ENCODE assay signal across 12 mouse cellular contexts in genomic region chr13:78679255-78679895, GRCm38 (mm10).
A peak's percentile ranks its signal among the peaks of the same experiment; 100 is the strongest.
DNase-seq lines count a peak whose midpoint lies in the region; ATAC-seq and TF ChIP-seq lines count a peak whose summit lies in the region.
"Had no signal": no experiment of that assay in that cellular context is flagged by ENCODE, and none has a peak within 500 bp of the region (broad histone marks: within the 10 kb centered on the region; RNA-seq: fewer than 3 reads in every experiment).

No protein-coding gene starts in this region.

- no peak overlapping the region for H3K4me3 ChIP-seq in heart, embryonic 15.5 days
- H3K4me3 ChIP-seq in embryonic fibroblast, embryonic 13.5 days (ENCODE audit: insufficient read depth, low read length) = no peak overlapping the region
- no peak overlapping the region for H3K4me3 ChIP-seq in gastrocnemius, adult 2 months
- H3K4me3 ChIP-seq: embryonic facial prominence, embryonic 13.5 days; limb, embryonic 12.5 days had no signal

- no peaks in the 10 kb centered on the region for H3K9me3 ChIP-seq in heart, embryonic 15.5 days (replicated peaks)
- H3K9me3 ChIP-seq: embryonic facial prominence, embryonic 13.5 days; limb, embryonic 12.5 days had no signal

- H3K4me2 ChIP-seq in heart, embryonic 15.5 days = no peak overlapping the region
- H3K4me2 ChIP-seq: embryonic facial prominence, embryonic 13.5 days; heart, embryonic 11.5 days; limb, embryonic 12.5 days had no signal

- DNase-seq in heart, postnatal 25 days (ENCODE audit: low spot score) = no peak
- DNase-seq in NIH3T3 (ENCODE audit: low read depth) = peak; percentile 67
- DNase-seq in lung, postnatal 14 days = peak; percentile 33
- no peak for DNase-seq in gastrocnemius, adult 2 months
- DNase-seq in urinary bladder, adult 18-20 months (ENCODE audit: low spot score in 2 of 2) = no peak

- WGBS in heart, embryonic 15.5 days = 32% methylated on average over 4 of the region's 4 CpGs

- TF ChIP-seq POLR2A in embryonic fibroblast, embryonic 13.5 days (IDR thresholded peaks at IDR 0.05; ENCODE audit: low read depth, low read length) = no peak

- TF ChIP-seq CTCF in embryonic fibroblast, embryonic 13.5 days (IDR thresholded peaks at IDR 0.05; ENCODE audit: borderline replicate concordance, insufficient read depth, low read length) = no peak
- no peak for TF ChIP-seq CTCF in gastrocnemius, adult 2 months (IDR thresholded peaks at IDR 0.05)

- H3K27ac ChIP-seq in heart, embryonic 15.5 days = no peak overlapping the region
- H3K27ac ChIP-seq in embryonic fibroblast, embryonic 13.5 days (ENCODE audit: insufficient read depth, low read length) = peak overlapping the region; percentile 1; the same call in 1 of the 2 replicates
- H3K27ac ChIP-seq in gastrocnemius, adult 2 months = no peak overlapping the region
- H3K27ac ChIP-seq: embryonic facial prominence, embryonic 13.5 days; kidney, postnatal 0 days; limb, embryonic 12.5 days had no signal

- no peaks in the 10 kb centered on the region for H3K36me3 ChIP-seq in heart, embryonic 15.5 days
- H3K36me3 ChIP-seq: embryonic facial prominence, embryonic 13.5 days; limb, embryonic 12.5 days had no signal

- H3K27me3 ChIP-seq in heart, embryonic 15.5 days = no peaks in the 10 kb centered on the region
- H3K27me3 ChIP-seq: embryonic facial prominence, embryonic 13.5 days; limb, embryonic 12.5 days had no signal

- 0 out of 2 replicates have a peak, but pooled peaks cover 2% of the 10 kb centered on the region for H3K4me1 ChIP-seq in heart, embryonic 15.5 days (replicated peaks)
- H3K4me1 ChIP-seq in embryonic fibroblast, embryonic 13.5 days (ENCODE audit: control insufficient read depth, insufficient read depth, low read length) = peaks cover 2% of the 10 kb centered on the region
- H3K4me1 ChIP-seq: embryonic facial prominence, embryonic 13.5 days; limb, embryonic 12.5 days had no signal

- intact Hi-C loops in heart, postnatal 25 days (cut with DNase I) = no loop called here
- intact Hi-C loops in gastrocnemius, adult 2 months (cut with DNase I) = no loop called here

- ATAC-seq in heart, embryonic 15.5 days (replicated peaks; ENCODE audit: insufficient number of reproducible peaks, insufficient read depth, low FRiP score, low read depth) = peak; percentile 43; the same call in 1 of the 2 replicates
- ATAC-seq in inflammation-experienced regulatory T-cells, adult 6 months = no peak

- H3K9ac ChIP-seq in heart, embryonic 15.5 days = no peak overlapping the region
- H3K9ac ChIP-seq: embryonic facial prominence, embryonic 13.5 days; limb, embryonic 12.5 days had no signal

Comparison
In these comparisons a context has a peak if more than half of its experiments do, and no peak if none do; other contexts are left out.
1. DNase-seq: peak in NIH3T3 (single experiment) and lung, postnatal 14 days (single experiment); none in heart, postnatal 25 days (single experiment), gastrocnemius, adult 2 months (single experiment) and urinary bladder, adult 18-20 months (0 of 2).